Comparison of ENCODE assay signal across 20 mouse cellular contexts in the genomic region with DNA sequence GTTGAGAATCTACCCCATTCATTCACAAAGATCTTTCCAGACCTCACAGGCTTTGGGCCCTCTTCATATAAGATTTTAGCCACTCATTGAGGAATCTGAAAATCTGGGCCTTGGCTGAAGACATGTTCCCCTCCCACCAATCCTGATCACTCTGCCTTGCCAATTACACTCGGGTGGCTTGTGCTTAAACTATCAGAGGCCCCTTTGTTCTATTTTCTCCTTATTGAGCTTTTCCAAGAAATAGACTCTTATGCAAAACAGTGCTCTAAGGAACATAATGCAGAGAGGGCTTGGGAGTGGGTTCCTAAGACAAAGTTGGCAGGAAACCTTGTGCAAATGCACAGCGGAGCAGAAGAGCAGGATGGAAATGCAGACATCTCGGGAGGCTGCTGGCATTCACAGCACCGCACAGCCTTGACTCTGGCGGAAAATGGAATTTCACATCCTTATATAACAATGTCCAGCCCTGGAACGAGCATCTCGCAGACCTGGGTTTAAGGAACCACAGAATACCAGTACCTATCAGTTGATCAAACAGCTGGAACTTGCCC.
DNase-seq lines count a peak whose midpoint lies in the region; ATAC-seq and TF ChIP-seq lines count a peak whose summit lies in the region.
"Had no signal": no experiment of that assay in that cellular context is flagged by ENCODE, and none has a peak within 500 bp of the region (broad histone marks: within the 10 kb centered on the region; RNA-seq: fewer than 3 reads in every experiment).

No protein-coding gene starts in this region.

- no peak for DNase-seq in forebrain, embryonic 11.5 days (ENCODE audit: low spot score)
- DNase-seq in layer of hippocampus, adult 9-11 months: peak; percentile 33
- no peak for DNase-seq in layer of hippocampus, postnatal 14 days (ENCODE audit: low spot score in 2 of 2)
- DNase-seq in right cerebral cortex, postnatal 25 days: peak; percentile 36
- no peak for DNase-seq in right cerebral cortex, adult 18-20 months
- peak; percentile 50 for DNase-seq in forebrain, postnatal 0 days
- DNase-seq: adrenal gland, adult 8-10 months; adrenal gland, postnatal 36 days; cerebellum, adult 18-20 months; cerebellum, adult 9-11 months; gastrocnemius, postnatal 36 days; heart, adult 18-20 months; heart, postnatal 10 days had no signal

- no peaks in the 10 kb centered on the region for H3K36me3 ChIP-seq in forebrain, embryonic 15.5 days
- H3K36me3 ChIP-seq in forebrain, embryonic 11.5 days (ENCODE audit: control insufficient read depth, insufficient read depth, low read length): no peaks in the 10 kb centered on the region
- no peaks in the 10 kb centered on the region for H3K36me3 ChIP-seq in forebrain, postnatal 0 days (ENCODE audit: insufficient read depth)
- H3K36me3 ChIP-seq: embryonic facial prominence, embryonic 10.5 days; G1E; heart, embryonic 10.5 days; hindbrain, embryonic 13.5 days had no signal

- no peak overlapping the region for H3K4me3 ChIP-seq in forebrain, embryonic 15.5 days
- H3K4me3 ChIP-seq in forebrain, embryonic 11.5 days (ENCODE audit: low read depth, low read length): no peak overlapping the region
- no peak overlapping the region for H3K4me3 ChIP-seq in forebrain, postnatal 0 days (ENCODE audit: low read depth, low read length)
- H3K4me3 ChIP-seq: embryonic facial prominence, embryonic 10.5 days; heart, embryonic 10.5 days; hindbrain, embryonic 13.5 days had no signal

- no peaks in the 10 kb centered on the region for H3K9me3 ChIP-seq in forebrain, embryonic 15.5 days
- H3K9me3 ChIP-seq in forebrain, embryonic 11.5 days (ENCODE audit: control insufficient read depth, low read length): no peaks in the 10 kb centered on the region
- no peaks in the 10 kb centered on the region for H3K9me3 ChIP-seq in forebrain, postnatal 0 days (ENCODE audit: low read length)
- H3K9me3 ChIP-seq: embryonic facial prominence, embryonic 10.5 days; heart, embryonic 10.5 days; hindbrain, embryonic 13.5 days had no signal

- H3K4me2 ChIP-seq in forebrain, embryonic 15.5 days (replicated peaks): no peak overlapping the region
- no peak overlapping the region for H3K4me2 ChIP-seq in forebrain, embryonic 11.5 days (ENCODE audit: low read depth, low read length, severe bottlenecking)
- no peak overlapping the region for H3K4me2 ChIP-seq in forebrain, postnatal 0 days (ENCODE audit: low read depth)
- H3K4me2 ChIP-seq: hindbrain, embryonic 13.5 days had no signal

- H3K9ac ChIP-seq in forebrain, embryonic 15.5 days (replicated peaks): no peak overlapping the region
- H3K9ac ChIP-seq in forebrain, embryonic 11.5 days (ENCODE audit: low read length): no peak overlapping the region
- H3K9ac ChIP-seq in forebrain, postnatal 0 days: no peak overlapping the region
- H3K9ac ChIP-seq: hindbrain, embryonic 13.5 days had no signal

- TF ChIP-seq CTCF in forebrain, postnatal 0 days (IDR thresholded peaks at IDR 0.05; ENCODE audit: low read depth): no peak

- peaks cover 10% of the 10 kb centered on the region; the same call in 1 of the 2 replicates for H3K27me3 ChIP-seq in forebrain, embryonic 15.5 days
- peaks cover 20% of the 10 kb centered on the region for H3K27me3 ChIP-seq in forebrain, embryonic 11.5 days (ENCODE audit: control insufficient read depth, insufficient read depth, low read length)
- no peaks in the 10 kb centered on the region for H3K27me3 ChIP-seq in forebrain, postnatal 0 days (ENCODE audit: insufficient read depth, low read length)

- H3K4me1 ChIP-seq in forebrain, embryonic 15.5 days: peaks cover 23% of the 10 kb centered on the region
- 0 out of 2 replicates have a peak, but pooled peaks cover 4% of the 10 kb centered on the region for H3K4me1 ChIP-seq in forebrain, embryonic 11.5 days (replicated peaks; ENCODE audit: control insufficient read depth, insufficient read depth, low read length)
- H3K4me1 ChIP-seq in forebrain, postnatal 0 days (ENCODE audit: insufficient read depth): no peaks in the 10 kb centered on the region

- 0 out of 2 replicates have a peak, but pooled peaks have one; percentile 10 for ATAC-seq in forebrain, embryonic 15.5 days (replicated peaks)
- ATAC-seq in forebrain, embryonic 11.5 days (replicated peaks; ENCODE audit: low FRiP score): no peak
- peak; percentile 37 for ATAC-seq in forebrain, postnatal 0 days
- ATAC-seq in CD4-positive, CD25-positive, alpha-beta regulatory T cell, adult 4 months: no peak

- 26% methylated on average over 7 of the region's 7 CpGs for WGBS in forebrain, embryonic 15.5 days
- 59% methylated on average over 7 of the region's 7 CpGs for WGBS in forebrain, embryonic 11.5 days
- 30% methylated on average over 7 of the region's 7 CpGs for WGBS in forebrain, postnatal 0 days

- H3K27ac ChIP-seq in forebrain, embryonic 15.5 days (replicated peaks): peak overlapping the region; percentile 45
- no peak overlapping the region for H3K27ac ChIP-seq in forebrain, embryonic 11.5 days (ENCODE audit: low read depth, low read length)
- peak overlapping the region; percentile 31; the same call in 1 of the 2 replicates for H3K27ac ChIP-seq in forebrain, postnatal 0 days (ENCODE audit: low read depth, low read length)
- H3K27ac ChIP-seq: embryonic facial prominence, embryonic 10.5 days; heart, embryonic 10.5 days; hindbrain, embryonic 13.5 days; hindbrain, postnatal 0 days had no signal

Comparison
In these comparisons a context has a peak if more than half of its experiments do, and no peak if none do; other contexts are left out.
1. ATAC-seq: peak in forebrain, embryonic 15.5 days (single experiment) and forebrain, postnatal 0 days (single experiment); none in forebrain, embryonic 11.5 days (single experiment) and CD4-positive, CD25-positive, alpha-beta regulatory T cell, adult 4 months (single experiment).
2. DNase-seq: peak in layer of hippocampus, adult 9-11 months (single experiment), right cerebral cortex, postnatal 25 days (single experiment) and forebrain, postnatal 0 days (single experiment); none in forebrain, embryonic 11.5 days (single experiment), layer of hippocampus, postnatal 14 days (0 of 2) and right cerebral cortex, adult 18-20 months (single experiment).